Mouse (Mus musculus): ENCODE results near the gene Gm867. TPM values are rescaled to one million over a fixed set of nuclear protein-coding genes. Genes with fewer than 3 reads are reported as not detected.
A peak's percentile ranks its signal among the peaks of the same experiment; 100 is the strongest.

Gene Gm867
- polyA plus RNA-seq, 1 experiment from 2014 or later, result 0.31 TPM

GRCm38 (mm10) chr10:75916840-75917239 lies 23.6 kb downstream of the Gm867 start:
- 39% methylated on average over 8 of the region's 8 CpGs for WGBS
- Histone ChIP-seq H3K9ac (ENCODE audit: low read length) (no peak overlapping the region), H3K36me3 (ENCODE audit: control insufficient read depth, insufficient read depth, low read length) (peaks cover 2% of the 10 kb centered on the region; the same call in 1 of the 2 replicates), H3K4me3 (ENCODE audit: low read depth, low read length) (no peak overlapping the region), H3K27me3 (ENCODE audit: control insufficient read depth, insufficient read depth, low read length) (no peaks in the 10 kb centered on the region), H3K27ac (replicated peaks; ENCODE audit: low read depth, low read length) (no peak overlapping the region), H3K9me3 (ENCODE audit: control insufficient read depth, low read length) (no peaks in the 10 kb centered on the region), H3K4me1 (ENCODE audit: control insufficient read depth, insufficient read depth, low read length) (peaks cover 8% of the 10 kb centered on the region; the same call in 1 of the 2 replicates), H3K4me2 (ENCODE audit: low read depth, severe bottlenecking) (no peak overlapping the region)
- peak; percentile 54 for DNase-seq (ENCODE audit: low spot score)
- no peak for ATAC-seq (ENCODE audit: insufficient number of reproducible peaks, low FRiP score, low TSS enrichment, low read depth)

- peaks cover 8% of the 10 kb centered on the region; the same call in 1 of the 2 replicates for H3K4me1 ChIP-seq (ENCODE audit: control insufficient read depth, insufficient read depth, low read length)
These were observed 24.9 kb downstream of the Gm867 start for GRCm38 (mm10) chr10:75915557-75915956.

GRCm38 (mm10) chr10:75913013-75913589 lies 27.4 kb downstream of the Gm867 start:
- Histone ChIP-seq H3K9me3 (ENCODE audit: control insufficient read depth, low read length) (no peaks in the 10 kb centered on the region), H3K27ac (replicated peaks; ENCODE audit: low read depth, low read length) (no peak overlapping the region), H3K9ac (ENCODE audit: low read length) (no peak overlapping the region), H3K4me1 (ENCODE audit: control insufficient read depth, insufficient read depth, low read length) (peaks cover 3% of the 10 kb centered on the region; the same call in 1 of the 2 replicates), H3K36me3 (ENCODE audit: control insufficient read depth, insufficient read depth, low read length) (peaks cover 16% of the 10 kb centered on the region), H3K27me3 (ENCODE audit: control insufficient read depth, insufficient read depth, low read length) (no peaks in the 10 kb centered on the region), H3K4me3 (ENCODE audit: low read depth, low read length) (no peak overlapping the region), H3K4me2 (ENCODE audit: low read depth, severe bottlenecking) (no peak overlapping the region)
- DNase-seq (ENCODE audit: low spot score) (no peak), ATAC-seq (ENCODE audit: insufficient number of reproducible peaks, low FRiP score, low TSS enrichment, low read depth) (no peak)
- 82% methylated on average over 6 of the region's 6 CpGs for WGBS

More at GRCm38 (mm10) chr10:75915557-75915956, 24.9 kb downstream of the Gm867 start:
- Histone ChIP-seq H3K9ac (ENCODE audit: low read length) (no peak overlapping the region), H3K27me3 (ENCODE audit: control insufficient read depth, insufficient read depth, low read length) (no peaks in the 10 kb centered on the region), H3K9me3 (ENCODE audit: control insufficient read depth, low read length) (no peaks in the 10 kb centered on the region), H3K36me3 (ENCODE audit: control insufficient read depth, insufficient read depth, low read length) (peaks cover 7% of the 10 kb centered on the region; the same call in 1 of the 2 replicates), H3K4me2 (ENCODE audit: low read depth, severe bottlenecking) (no peak overlapping the region), H3K4me3 (ENCODE audit: low read depth, low read length) (no peak overlapping the region), H3K27ac (replicated peaks; ENCODE audit: low read depth, low read length) (no peak overlapping the region)
- WGBS, result 77% methylated on average over 7 of the region's 7 CpGs
- no peak for DNase-seq (ENCODE audit: low spot score)
- no peak for ATAC-seq (ENCODE audit: insufficient number of reproducible peaks, low FRiP score, low TSS enrichment, low read depth)

- no peak overlapping the region for H3K4me2 ChIP-seq (ENCODE audit: low read depth, severe bottlenecking)
- ATAC-seq (ENCODE audit: insufficient number of reproducible peaks, low FRiP score, low TSS enrichment, low read depth), result no peak
- no peaks in the 10 kb centered on the region for H3K27me3 ChIP-seq (ENCODE audit: control insufficient read depth, insufficient read depth, low read length)
- no peak for DNase-seq (ENCODE audit: low spot score)
- no peak overlapping the region for H3K9ac ChIP-seq (ENCODE audit: low read length)
- WGBS, result 80% methylated on average over 2 of the region's 2 CpGs
- H3K27ac ChIP-seq (replicated peaks; ENCODE audit: low read depth, low read length), result no peak overlapping the region
- H3K4me1 ChIP-seq (ENCODE audit: control insufficient read depth, insufficient read depth, low read length), result no peaks in the 10 kb centered on the region
- H3K36me3 ChIP-seq (ENCODE audit: control insufficient read depth, insufficient read depth, low read length), result peaks cover 23% of the 10 kb centered on the region
- no peaks in the 10 kb centered on the region for H3K9me3 ChIP-seq (ENCODE audit: control insufficient read depth, low read length)
- no peak overlapping the region for H3K4me3 ChIP-seq (ENCODE audit: low read depth, low read length)
These were observed 29.8 kb downstream of the Gm867 start for GRCm38 (mm10) chr10:75910698-75911097.

- WGBS, result 94% methylated on average over 4 of the region's 4 CpGs
- Histone ChIP-seq H3K9ac (ENCODE audit: low read length) (no peak overlapping the region), H3K27ac (replicated peaks; ENCODE audit: low read depth, low read length) (no peak overlapping the region), H3K4me1 (ENCODE audit: control insufficient read depth, insufficient read depth, low read length) (no peaks in the 10 kb centered on the region), H3K9me3 (ENCODE audit: control insufficient read depth, low read length) (no peaks in the 10 kb centered on the region), H3K4me3 (ENCODE audit: low read depth, low read length) (no peak overlapping the region), H3K36me3 (ENCODE audit: control insufficient read depth, insufficient read depth, low read length) (peaks cover 46% of the 10 kb centered on the region), H3K4me2 (ENCODE audit: low read depth, severe bottlenecking) (no peak overlapping the region), H3K27me3 (ENCODE audit: control insufficient read depth, insufficient read depth, low read length) (no peaks in the 10 kb centered on the region)
- ATAC-seq (ENCODE audit: insufficient number of reproducible peaks, low FRiP score, low TSS enrichment, low read depth) (no peak), DNase-seq (ENCODE audit: low spot score) (no peak)
These were observed 33.6 kb downstream of the Gm867 start for GRCm38 (mm10) chr10:75906882-75907281.

GRCm38 (mm10) chr10:75904391-75904790 lies 36.1 kb downstream of the Gm867 start:
- Histone ChIP-seq H3K4me2 (ENCODE audit: low read depth, severe bottlenecking) (no peak overlapping the region), H3K9me3 (ENCODE audit: control insufficient read depth, low read length) (no peaks in the 10 kb centered on the region), H3K36me3 (ENCODE audit: control insufficient read depth, insufficient read depth, low read length) (peaks cover 41% of the 10 kb centered on the region), H3K27me3 (ENCODE audit: control insufficient read depth, insufficient read depth, low read length) (no peaks in the 10 kb centered on the region), H3K4me3 (ENCODE audit: low read depth, low read length) (no peak overlapping the region), H3K4me1 (ENCODE audit: control insufficient read depth, insufficient read depth, low read length) (no peaks in the 10 kb centered on the region), H3K27ac (replicated peaks; ENCODE audit: low read depth, low read length) (no peak overlapping the region), H3K9ac (ENCODE audit: low read length) (no peak overlapping the region)
- no peak for DNase-seq (ENCODE audit: low spot score)
- no peak for ATAC-seq (ENCODE audit: insufficient number of reproducible peaks, low FRiP score, low TSS enrichment, low read depth)
- WGBS, result 89% methylated on average over 5 of the region's 5 CpGs

- ATAC-seq (ENCODE audit: insufficient number of reproducible peaks, low FRiP score, low TSS enrichment, low read depth), result no peak
- WGBS, result 82% methylated on average over 3 of the region's 3 CpGs
These were observed 41.6 kb downstream of the Gm867 start for GRCm38 (mm10) chr10:75898846-75899245.

GRCm38 (mm10) chr10:75898039-75898564 lies 42.4 kb downstream of the Gm867 start:
- Histone ChIP-seq H3K36me3 (ENCODE audit: control insufficient read depth, insufficient read depth, low read length) (peaks cover 32% of the 10 kb centered on the region), H3K27me3 (ENCODE audit: control insufficient read depth, insufficient read depth, low read length) (no peaks in the 10 kb centered on the region), H3K9ac (ENCODE audit: low read length) (no peak overlapping the region), H3K4me1 (ENCODE audit: control insufficient read depth, insufficient read depth, low read length) (peaks cover 5% of the 10 kb centered on the region; the same call in 1 of the 2 replicates), H3K9me3 (ENCODE audit: control insufficient read depth, low read length) (no peaks in the 10 kb centered on the region), H3K4me2 (ENCODE audit: low read depth, severe bottlenecking) (no peak overlapping the region), H3K4me3 (ENCODE audit: low read depth, low read length) (no peak overlapping the region), H3K27ac (replicated peaks; ENCODE audit: low read depth, low read length) (no peak overlapping the region)
- 78% methylated on average over 6 of the region's 6 CpGs for WGBS
- ATAC-seq (ENCODE audit: insufficient number of reproducible peaks, low FRiP score, low TSS enrichment, low read depth) (no peak), DNase-seq (ENCODE audit: low spot score) (no peak)

More at GRCm38 (mm10) chr10:75898846-75899245, 41.6 kb downstream of the Gm867 start:
- Histone ChIP-seq H3K4me3 (ENCODE audit: low read depth, low read length) (no peak overlapping the region), H3K9me3 (ENCODE audit: control insufficient read depth, low read length) (no peaks in the 10 kb centered on the region), H3K27me3 (ENCODE audit: control insufficient read depth, insufficient read depth, low read length) (no peaks in the 10 kb centered on the region), H3K4me1 (ENCODE audit: control insufficient read depth, insufficient read depth, low read length) (no peaks in the 10 kb centered on the region), H3K4me2 (ENCODE audit: low read depth, severe bottlenecking) (no peak overlapping the region), H3K27ac (replicated peaks; ENCODE audit: low read depth, low read length) (no peak overlapping the region), H3K36me3 (ENCODE audit: control insufficient read depth, insufficient read depth, low read length) (peaks cover 37% of the 10 kb centered on the region), H3K9ac (ENCODE audit: low read length) (no peak overlapping the region)
- DNase-seq (ENCODE audit: low spot score), result no peak
